Mouse (Mus musculus): Measurements from ENCODE around the gene Stx11. TPM values are rescaled to one million over a fixed set of nuclear protein-coding genes. Genes with fewer than 3 reads are reported as not detected.

Gene Stx11
- 6.6 and 8.3 TPM in 2 replicates for polyA plus RNA-seq (2012; rRNA removed)

DNA sequence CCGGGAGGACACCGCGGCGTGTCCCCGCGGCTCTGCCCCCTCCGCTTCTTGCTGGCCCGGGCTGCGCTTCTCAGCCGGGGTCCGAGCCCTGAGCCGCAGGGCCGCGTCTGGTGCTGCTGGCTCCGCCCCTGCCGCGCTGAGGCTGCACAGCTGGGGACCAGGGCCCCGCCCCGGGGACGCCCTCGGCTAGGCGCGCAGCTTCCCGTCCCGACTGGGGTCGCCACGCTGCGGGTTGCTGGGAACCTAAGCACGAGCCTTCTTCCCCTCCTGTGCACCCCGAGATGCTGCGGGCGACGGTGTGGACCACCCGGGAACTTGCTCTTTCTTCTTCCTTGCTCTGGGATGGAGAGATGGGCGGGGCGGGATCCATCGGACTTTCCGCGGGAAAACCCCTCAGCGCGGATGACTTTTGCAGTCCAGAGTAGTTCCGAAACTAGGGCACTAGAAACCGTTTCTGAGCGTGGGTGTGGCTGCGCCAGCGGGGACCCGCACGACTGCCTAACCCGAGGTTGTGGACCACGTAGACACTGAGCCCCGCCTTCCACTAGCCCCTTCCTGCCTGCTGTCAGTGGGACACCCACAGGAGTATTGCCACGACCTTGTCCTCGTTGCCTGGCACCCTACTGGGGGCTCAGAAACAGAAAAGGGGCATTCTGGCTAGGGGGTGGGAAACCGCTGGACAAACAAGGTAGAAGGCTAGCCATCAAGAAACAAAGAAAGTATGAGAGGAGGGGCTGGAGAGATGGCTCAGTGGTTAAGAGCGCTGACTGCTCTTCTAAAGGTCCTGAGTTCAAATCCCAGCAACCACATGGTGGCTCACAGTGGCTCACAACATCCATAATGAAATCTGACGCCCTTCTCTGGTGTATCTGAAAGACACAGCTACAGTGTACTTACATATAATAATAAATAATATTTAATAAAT is at the start of gene Stx11:
Stx11 (minus strand) TSS at position 148 of the 925 bp plus-strand sequence.

GRCm38 (mm10) chr10:13005043-13005442 is 40.9 kb upstream of the Stx11 start, which contains the start of gene Sf3b5:
TSS of gene Sf3b5 (plus strand) at chr10:13005343.

Other genes starting within 250 kb of the Stx11 start
- 19.7 and 21.4 TPM in 2 replicates for gene Utrn, start 94.9 kb downstream of the Stx11 start, polyA plus RNA-seq (2012; rRNA removed)
- gene Sf3b5, start 41.0 kb upstream of the Stx11 start, polyA plus RNA-seq (2012; rRNA removed), result 73.6 and 78.5 TPM in 2 replicates
- gene Plagl1, start 96.2 kb upstream of the Stx11 start, polyA plus RNA-seq (2012; rRNA removed), result 73.8 and 94.3 TPM in 2 replicates
- not detected in 2 replicates for gene Zc2hc1b, start 213.7 kb upstream of the Stx11 start, polyA plus RNA-seq (2012; rRNA removed)
- gene Ltv1, start 228.9 kb upstream of the Stx11 start, polyA plus RNA-seq (2012; rRNA removed), result 11.3 and 15.3 TPM in 2 replicates